Mouse (Mus musculus) monocyte, adult 5-6 weeks (primary cell): Measurements from ENCODE around the gene Trmt1l. TPM values are rescaled to one million over a fixed set of nuclear protein-coding genes. Genes with fewer than 3 reads are reported as not detected.
"Not testable (repeated sequence)": the region's sequence is repeated elsewhere in the genome, so short reads cannot be mapped to it uniquely, and the experiment has no call there.

Experiments
- ATAC-seq: fragments of 153-309, 156-312 bp; replicated peaks from 2 replicates; pipeline ENCODE4 v1.8.0; 2017; ENCODE audit warnings: mild to moderate bottlenecking; ENCODE audit not compliant: low TSS enrichment, insufficient number of reproducible peaks, severe bottlenecking, poor library complexity, low FRiP score
- total RNA-seq: library from RNA; stranded (forward); fragments of 200-1000, 200-491, 200-594 nt; gene quantifications from 3 replicates; pipeline ENCODE4 v1.2.3, GENCODE M21; 2017

Gene Trmt1l
- total RNA-seq = 21.1 to 33.9 TPM (median 26.0 TPM) in 3 replicates

GRCm38 (mm10) chr1:151428263-151429221 lies at the start of gene Trmt1l, which contains the start of gene Swt1:
Trmt1l (plus strand) TSS chr1:151428542.
Swt1 (minus strand) TSS chr1:151428455.
- peak; percentile 98 for ATAC-seq

DNA sequence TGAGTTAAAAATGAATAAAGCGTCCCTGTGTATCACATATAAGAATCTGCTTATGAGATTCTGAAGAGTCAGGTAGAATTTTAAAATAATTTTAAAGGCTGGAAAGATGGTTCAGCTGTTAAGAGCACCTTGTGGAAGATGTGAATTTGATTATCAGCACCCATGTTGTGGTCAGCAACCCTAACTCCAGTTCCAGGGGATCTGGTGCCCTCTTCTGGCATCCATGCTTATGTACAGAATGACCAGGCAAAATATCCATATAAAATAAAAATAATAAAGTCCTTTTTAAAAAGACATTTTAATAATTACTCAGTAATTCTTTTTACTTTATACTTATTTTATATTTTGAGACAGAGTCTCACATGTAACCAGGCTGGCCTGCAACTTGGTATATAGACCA lies 38.3 kb upstream of the Trmt1l start:
- no peak for ATAC-seq

- no peak for ATAC-seq
Measured at GRCm38 (mm10) chr1:151409827-151410226, 18.5 kb upstream of the Trmt1l start.

DNA sequence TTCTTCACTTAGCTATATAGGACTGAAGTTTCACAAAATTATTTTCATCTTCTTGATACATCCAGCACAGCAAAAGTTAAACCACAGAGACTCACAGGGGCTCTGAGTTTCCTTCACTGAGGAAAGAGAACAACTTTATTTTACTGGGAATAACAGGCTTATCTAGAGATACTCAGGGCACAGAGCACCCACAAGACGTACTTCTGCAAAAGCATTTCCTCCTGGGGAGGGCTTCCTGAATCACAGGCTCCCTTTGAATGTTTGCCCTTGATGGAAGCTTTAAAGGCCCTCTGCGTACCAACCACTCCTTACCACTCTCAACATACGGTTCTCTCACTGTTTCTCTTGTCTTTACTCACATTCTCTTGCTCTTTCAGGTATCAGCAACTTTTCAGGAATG lies 6.2 kb upstream of the Trmt1l start:
- no peak; the same call in 1 of the 2 replicates for ATAC-seq

DNA sequence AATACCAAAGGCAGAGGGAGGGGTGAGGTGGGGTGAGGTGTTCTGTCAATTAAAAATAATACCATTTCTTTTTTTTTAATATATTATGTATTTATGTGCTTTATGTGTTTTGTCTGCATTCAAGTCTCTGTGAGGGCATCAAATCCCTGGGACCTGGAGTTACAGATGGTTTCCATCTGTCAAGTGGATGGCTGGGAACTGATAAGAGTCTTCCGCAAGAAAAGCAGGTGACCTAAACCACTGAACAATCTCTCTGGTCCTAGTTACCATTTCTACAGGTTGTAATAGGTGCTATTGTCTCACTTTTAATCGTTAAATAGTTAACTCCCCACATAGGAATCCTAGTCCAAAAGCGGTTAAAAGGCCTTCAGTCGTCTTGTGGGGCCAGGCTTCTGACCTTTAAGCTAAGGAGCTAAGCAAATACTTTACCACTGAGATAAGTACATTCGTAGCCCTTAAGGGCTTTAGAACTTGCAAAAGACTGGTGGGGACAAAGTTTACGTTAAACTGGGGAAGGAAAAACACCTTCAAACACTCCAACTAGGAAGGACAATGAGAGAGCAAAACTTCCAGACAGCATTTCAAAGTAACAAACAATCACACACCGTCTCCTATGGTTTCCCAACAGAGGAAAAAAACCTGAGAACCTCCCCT lies 1.3 kb upstream of the Trmt1l start:
- ATAC-seq = no peak

DNA sequence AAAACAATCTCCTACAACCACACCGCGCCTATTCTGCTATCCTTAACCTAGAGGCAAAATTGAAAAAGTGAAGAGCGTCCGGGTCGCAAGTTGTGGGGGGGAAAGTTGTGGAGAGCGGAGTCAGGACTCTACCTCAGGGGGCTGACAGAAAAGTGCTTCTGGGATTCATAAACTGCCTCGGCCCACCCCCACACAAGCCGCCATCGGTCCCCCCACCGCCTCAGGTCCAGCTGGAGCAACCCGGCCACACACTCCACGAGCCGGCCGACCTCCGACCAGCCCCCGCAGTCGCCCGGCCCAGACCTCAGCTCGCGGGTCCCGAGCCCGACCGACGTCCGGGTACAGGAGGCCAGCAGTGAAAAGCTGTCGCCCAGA lies 467 bp upstream of the Trmt1l start:
- ATAC-seq = no peak

DNA sequence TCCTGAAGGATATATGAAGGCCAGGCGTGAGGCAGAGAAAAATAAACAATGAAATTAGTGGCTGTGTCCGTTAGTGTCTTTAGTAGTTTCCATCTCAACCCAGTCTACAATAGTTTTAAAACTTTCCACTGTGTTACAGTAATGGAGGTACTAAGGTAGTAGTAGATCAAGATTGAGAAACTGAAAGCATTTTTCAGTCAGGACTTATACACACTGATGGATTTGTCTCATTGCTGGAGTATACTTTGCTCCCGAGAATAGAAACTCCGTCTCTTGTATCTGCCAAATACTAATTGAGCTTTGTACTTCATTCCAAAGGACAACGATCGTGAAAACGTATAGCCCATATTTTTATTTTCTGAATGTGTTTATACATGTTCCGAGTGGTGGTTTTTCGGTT lies 974 bp downstream of the Trmt1l start:
- no peak for ATAC-seq

- ATAC-seq = no peak
Measured at GRCm38 (mm10) chr1:151435431-151435830, 7.1 kb downstream of the Trmt1l start.

DNA sequence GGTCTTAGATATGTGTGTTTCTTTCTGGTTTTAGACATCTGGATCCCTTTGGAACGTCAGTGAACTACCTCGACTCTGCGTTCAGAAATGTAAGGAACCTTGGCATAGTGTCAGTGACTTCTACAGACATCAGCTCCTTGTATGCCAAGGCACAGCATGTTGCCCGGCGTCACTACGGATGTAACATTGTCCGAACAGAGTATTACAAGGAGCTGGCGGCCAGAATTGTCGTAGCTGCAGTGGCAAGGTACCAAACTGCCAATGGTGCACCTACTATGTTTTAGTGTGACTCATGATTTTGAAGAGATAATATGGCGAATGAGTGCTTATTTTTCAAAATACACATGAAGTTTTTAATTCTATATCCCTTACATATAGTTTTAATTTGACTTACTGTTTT lies 21.5 kb downstream of the Trmt1l start:
- ATAC-seq = no peak

- no peak for ATAC-seq
Measured at GRCm38 (mm10) chr1:151450851-151451250, 22.5 kb downstream of the Trmt1l start.

- ATAC-seq = no peak
Measured at GRCm38 (mm10) chr1:151451946-151452345, 23.6 kb downstream of the Trmt1l start.

GRCm38 (mm10) chr1:151457087-151457486 lies 28.7 kb downstream of the Trmt1l start:
- ATAC-seq = peak; percentile 94

GRCm38 (mm10) chr1:151461265-151461664 lies 32.9 kb downstream of the Trmt1l start:
- no peak for ATAC-seq

- no peak for ATAC-seq
Measured at GRCm38 (mm10) chr1:151464914-151465313, 36.6 kb downstream of the Trmt1l start.

DNA sequence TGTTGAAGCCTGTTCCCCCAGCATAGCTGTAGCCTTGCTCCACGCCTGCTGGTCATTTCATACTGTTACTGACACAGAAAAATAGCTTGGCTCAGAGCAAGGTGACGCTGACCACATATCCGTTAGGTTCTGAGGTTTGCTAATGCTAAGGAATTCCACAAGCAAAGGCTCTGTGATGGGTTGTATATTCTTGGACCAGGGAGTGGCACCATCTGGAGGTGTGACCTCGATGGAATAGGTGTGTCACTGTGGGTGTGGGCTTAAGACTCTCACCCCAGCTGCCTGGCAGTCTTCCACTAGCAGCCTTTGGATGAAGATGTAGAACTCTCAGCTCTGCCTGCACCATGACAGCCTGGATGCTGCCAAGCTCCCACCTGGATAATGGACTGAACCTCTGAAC lies 38.2 kb downstream of the Trmt1l start:
- no peak for ATAC-seq

- ATAC-seq = no peak
Measured at GRCm38 (mm10) chr1:151471429-151471828, 43.1 kb downstream of the Trmt1l start.

- not testable (repeated sequence) for ATAC-seq
Measured at GRCm38 (mm10) chr1:151472386-151472785, 44.0 kb downstream of the Trmt1l start.

DNA sequence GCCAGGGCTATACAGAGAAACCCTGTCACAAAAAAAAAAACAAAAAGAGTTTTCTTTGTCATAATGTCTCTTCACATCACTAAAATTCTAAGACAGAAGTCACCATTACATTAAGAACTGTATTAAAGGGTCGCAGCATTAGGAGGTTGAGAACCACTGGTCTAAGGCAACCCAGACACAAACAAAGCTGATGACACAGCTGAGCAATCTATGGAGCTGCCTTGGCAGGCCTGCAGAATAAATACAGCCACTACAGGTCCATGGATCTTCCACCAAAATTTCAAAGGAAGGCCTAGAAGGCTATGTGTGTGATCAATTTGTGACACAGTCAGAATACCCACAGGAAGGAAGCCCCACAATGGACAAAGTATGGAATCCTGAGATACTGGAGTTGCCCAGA lies 54.2 kb downstream of the Trmt1l start:
- no peak for ATAC-seq

GRCm38 (mm10) chr1:151483568-151483967 lies 55.2 kb downstream of the Trmt1l start:
- no peak for ATAC-seq

DNA sequence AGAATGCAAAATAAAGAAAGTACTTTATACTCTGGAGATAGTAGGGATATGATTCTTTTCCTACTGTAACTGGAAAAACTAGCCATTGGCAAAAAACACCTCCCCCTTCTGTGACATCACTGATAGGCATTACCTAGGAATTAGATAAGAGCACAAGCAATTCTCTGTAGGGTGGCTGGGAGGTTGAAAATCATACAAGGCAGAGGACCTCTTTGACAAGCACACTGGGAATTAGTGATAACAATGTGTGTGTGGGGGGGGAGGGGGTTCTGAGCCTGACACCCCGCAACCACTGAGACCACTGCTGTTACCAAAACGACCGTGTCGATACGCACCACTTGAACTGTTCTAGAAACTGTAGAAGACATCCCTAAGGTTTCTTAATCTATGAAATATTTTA lies 56.4 kb downstream of the Trmt1l start:
- no peak for ATAC-seq
